Mouse (Mus musculus) c-Kit-positive CD71-negative TER-119-negative erythroid progenitor cells, embryonic 14.5 days (primary cell): Measurements from ENCODE around the gene Dop1b.

ENCODE experiments used
- DNase-seq: peaks from one replicate; pipeline ENCODE4 v3.0.0-alpha.2; 2013; ENCODE audit warnings: low read depth

The Dop1b gene

DNA sequence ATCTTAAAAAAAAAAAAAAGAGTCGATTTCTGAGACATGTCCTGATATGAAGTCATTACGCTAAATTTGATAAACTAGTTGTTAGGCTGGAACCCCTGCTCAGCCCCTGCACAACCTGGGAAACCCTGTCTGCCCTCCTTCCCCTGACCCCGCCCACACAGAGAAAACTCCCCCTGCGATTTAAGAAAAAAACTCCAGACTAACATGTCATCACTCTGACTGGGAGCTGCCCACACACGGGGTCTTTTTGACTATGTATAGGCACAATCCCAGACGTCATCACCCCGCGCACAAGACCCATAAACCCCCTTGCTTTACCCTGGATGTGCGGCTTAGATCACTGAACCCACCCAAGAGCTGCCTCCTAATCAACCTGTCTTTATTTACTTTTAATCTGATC is 118.4 kb downstream of the Dop1b start:
- no peak for DNase-seq

- no peak for DNase-seq
These were observed 119.2 kb downstream of the Dop1b start for GRCm38 (mm10) chr16:93830916-93831315.

DNA sequence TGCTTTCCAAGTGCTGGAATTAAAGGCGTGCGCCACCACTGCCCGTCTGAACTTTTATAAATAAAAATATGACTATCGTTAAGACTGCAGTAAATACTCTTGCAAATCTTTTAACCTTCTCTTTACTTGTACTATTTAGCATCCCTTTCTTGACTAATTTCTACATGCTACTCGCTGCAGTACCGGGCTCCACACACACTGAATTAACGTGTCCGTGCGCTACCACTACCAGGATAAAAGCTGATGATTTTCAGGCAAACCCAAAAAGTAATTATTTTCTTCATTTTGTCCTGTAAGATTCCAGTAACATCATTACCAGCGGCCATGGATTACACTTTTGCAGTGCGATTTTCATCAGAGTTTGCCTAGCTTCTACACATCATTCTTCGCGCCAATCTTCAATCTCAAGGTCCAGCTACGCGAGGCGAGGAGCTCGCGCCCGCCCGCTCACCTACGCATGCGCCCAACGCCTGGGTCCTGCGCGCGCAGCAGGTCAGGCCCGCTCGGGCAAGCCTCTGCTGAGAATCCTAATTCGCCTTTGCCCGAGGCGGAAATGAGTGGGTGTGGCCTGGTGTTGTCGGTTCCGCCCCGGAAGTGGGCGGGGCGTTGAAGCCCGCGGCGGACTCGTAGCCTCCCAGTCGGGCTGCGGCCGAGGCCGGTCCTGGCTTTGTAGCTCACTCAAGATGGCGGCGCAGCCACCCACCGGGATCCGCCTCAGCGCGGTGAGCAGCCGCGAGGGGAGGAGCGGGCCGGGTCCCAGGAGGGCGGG is 120.1 kb downstream of the Dop1b start, which contains the start of gene Morc3:
TSS of gene Morc3 (plus strand) at position 495 of the 769 bp plus-strand sequence.
- DNase-seq: peak; percentile 99

DNA sequence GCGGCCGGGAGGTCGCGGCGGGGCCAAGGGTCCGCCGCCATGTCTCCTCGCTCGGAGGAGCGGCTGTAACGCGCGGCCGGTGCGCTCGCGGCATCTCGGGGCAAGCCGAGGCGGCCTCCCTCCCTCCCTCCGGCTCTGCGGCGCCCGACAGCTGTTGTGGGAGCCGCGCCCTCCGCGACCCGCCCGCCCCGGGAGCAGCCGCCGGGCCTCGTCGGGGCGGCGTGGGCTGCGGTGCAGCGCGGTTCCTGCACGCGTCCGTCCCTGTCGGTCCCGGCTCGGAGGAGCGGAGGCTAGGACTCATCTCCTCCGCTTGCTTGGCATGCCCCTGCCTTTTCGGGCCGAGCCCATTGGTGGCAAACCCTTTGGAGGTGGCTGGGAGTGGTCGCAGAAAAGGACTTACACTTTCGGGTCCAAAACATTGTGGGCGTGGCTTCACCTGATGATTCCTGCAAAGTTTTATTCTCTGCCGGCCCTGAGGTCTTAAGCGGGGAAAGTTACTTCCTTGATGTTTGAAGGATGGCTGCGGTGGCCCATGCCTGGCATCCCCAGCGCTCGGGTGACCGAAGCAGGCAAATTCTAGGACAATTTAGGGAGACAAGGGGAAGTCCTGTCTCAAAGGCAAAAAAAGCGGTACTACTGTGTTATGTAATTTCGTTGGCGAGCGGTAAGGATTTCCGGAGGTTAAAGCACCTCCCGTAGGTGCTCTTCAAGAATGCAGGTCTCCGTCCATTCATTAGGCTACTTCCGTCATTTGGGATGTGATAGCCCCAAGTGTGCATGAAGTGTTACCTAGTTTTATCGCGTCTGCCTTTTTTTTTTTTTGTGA is 121.0 kb downstream of the Dop1b start:
- DNase-seq: no peak

- no peak for DNase-seq
These were observed 121.8 kb downstream of the Dop1b start for GRCm38 (mm10) chr16:93833551-93833950.

DNA sequence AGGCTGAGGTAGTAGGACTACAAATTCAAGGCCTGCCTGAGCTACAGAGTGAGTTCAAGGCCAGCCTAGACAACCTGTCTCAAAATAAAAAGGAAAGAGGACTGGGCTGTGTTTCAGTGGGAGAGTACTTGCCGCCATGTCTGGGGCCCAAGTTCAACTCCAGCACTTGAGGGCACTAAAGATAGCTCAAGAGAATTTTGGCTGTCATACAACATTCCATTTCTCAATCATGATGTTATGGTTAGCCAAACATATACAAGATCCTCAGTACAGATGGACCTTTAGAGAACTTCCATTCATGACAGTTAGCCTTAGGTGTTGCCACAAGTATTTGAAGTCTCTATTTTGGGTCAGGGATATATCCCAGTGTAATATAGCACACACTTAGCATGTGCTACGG is 122.4 kb downstream of the Dop1b start:
- no peak for DNase-seq

- DNase-seq: no peak
These were observed 127.3 kb downstream of the Dop1b start for GRCm38 (mm10) chr16:93839049-93839448.

DNA sequence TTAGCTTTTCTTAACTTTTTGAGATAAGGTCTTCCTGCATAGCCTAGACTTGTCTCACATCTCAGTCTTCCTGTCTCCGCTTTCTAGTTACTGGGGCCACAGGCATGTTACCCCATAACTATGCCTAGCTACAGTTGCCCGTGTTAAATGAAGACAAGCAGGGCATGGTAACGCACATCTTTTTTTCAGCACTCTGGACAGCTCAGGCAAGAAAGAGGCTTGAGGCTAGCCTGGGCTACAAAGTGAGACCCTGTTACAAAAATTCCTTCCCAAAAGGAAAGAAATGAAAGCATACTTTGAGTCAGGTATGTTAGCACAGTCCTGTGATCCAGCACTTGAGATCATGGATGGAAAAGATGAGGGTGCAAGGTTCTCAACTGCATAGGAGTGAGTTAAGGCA is 138.8 kb downstream of the Dop1b start:
- no peak for DNase-seq

- DNase-seq: no peak
These were observed 148.3 kb downstream of the Dop1b start for GRCm38 (mm10) chr16:93859967-93860366.
